Mouse (Mus musculus) stomach, embryonic 15.5 days (tissue): ENCODE results near the gene Slc4a2. TPM values are rescaled to one million over a fixed set of nuclear protein-coding genes. Genes with fewer than 3 reads are reported as not detected.

Experiments used
- ATAC-seq: fragments of 200-750 bp; cut with Nextera tagmentation; 2 replicates; pipeline ENCODE4 v1.8.0; 2017; ENCODE audit warnings: low read depth, moderate number of reproducible peaks, moderate TSS enrichment; ENCODE audit not compliant: insufficient read depth, low FRiP score
- H3K27ac ChIP-seq: fragments of 300-500 bp; sonication (generic); 2 replicates; pipeline ENCODE4 v1.5.1; 2015; ENCODE audit warnings: mild to moderate bottlenecking, inconsistent platforms
- H3K27me3 ChIP-seq: fragments of 300-500 bp; sonication (generic); replicated peaks from 2 replicates; pipeline ENCODE4 v1.6.1; 2015; ENCODE audit warnings: inconsistent platforms
- H3K36me3 ChIP-seq: fragments of 300-500 bp; sonication (generic); 2 replicates; pipeline ENCODE4 v1.6.1; 2015; ENCODE audit warnings: inconsistent platforms
- H3K4me1 ChIP-seq: fragments of 300-500 bp; sonication (generic); 2 replicates; pipeline ENCODE4 v1.6.1; 2015; ENCODE audit warnings: inconsistent platforms
- H3K4me2 ChIP-seq: fragments of 300-500 bp; sonication (generic); 2 replicates; pipeline ENCODE4 v1.6.1; 2015; ENCODE audit warnings: mild to moderate bottlenecking, inconsistent platforms
- H3K4me3 ChIP-seq: fragments of 300-500 bp; sonication (generic); replicated peaks from 2 replicates; pipeline ENCODE4 v1.5.1; 2015; ENCODE audit warnings: inconsistent platforms
- H3K9ac ChIP-seq: fragments of 300-500 bp; sonication (generic); 2 replicates; pipeline ENCODE4 v1.6.1; 2015; ENCODE audit warnings: inconsistent platforms
- H3K9me3 ChIP-seq: fragments of 300-500 bp; sonication (generic); 2 replicates; pipeline ENCODE4 v1.6.1; 2016; ENCODE audit warnings: inconsistent platforms
- WGBS: fragments of 180-500 bp; shearing (Covaris S2); methylation state at CpG from one replicate; pipeline ENCODE4 v1.1.7; 2015; 5-methylcytosine and 5-hydroxymethylcytosine counted together
- polyA plus RNA-seq: library from polyadenylated mRNA; unstranded; fragments of >200 nt; fragmentation: Nextera tagmentation; extraction: Ambion mirVana; gene quantifications from 2 replicates; pipeline ENCODE4 v1.2.1, GENCODE M21; 2015

Gene Slc4a2
- polyA plus RNA-seq, 1 experiment from 2014 or later: 38.8 TPM

GRCm38 (mm10) chr5:24475476-24476241 is 52.0 kb downstream of the Slc4a2 start:
- Histone ChIP-seq H3K9me3 (no peaks in the 10 kb centered on the region), H3K27me3 (no peaks in the 10 kb centered on the region), H3K36me3 (peaks cover 28% of the 10 kb centered on the region), H3K27ac (0 out of 2 replicates have a peak overlapping the region, but pooled peaks have one; percentile 33), H3K4me3 (peak overlapping the region; percentile 47), H3K9ac (0 out of 2 replicates have a peak overlapping the region, but pooled peaks have one; percentile 1), H3K4me1 (peaks cover 31% of the 10 kb centered on the region), H3K4me2 (peak overlapping the region; percentile 61)
- 59% methylated on average over 6 of the region's 6 CpGs for whole genome bisulfite sequencing
- peak; percentile 54 for ATAC-seq

- Histone ChIP-seq H3K27ac (no peak overlapping the region), H3K4me3 (no peak overlapping the region), H3K4me1 (peaks cover 31% of the 10 kb centered on the region), H3K9ac (no peak overlapping the region), H3K4me2 (no peak overlapping the region), H3K9me3 (no peaks in the 10 kb centered on the region), H3K36me3 (peaks cover 43% of the 10 kb centered on the region), H3K27me3 (no peaks in the 10 kb centered on the region)
- WGBS: 89% methylated on average over 9 of the region's 9 CpGs
- ATAC-seq: no peak
These were observed 54.3 kb downstream of the Slc4a2 start for GRCm38 (mm10) chr5:24477909-24478308.

GRCm38 (mm10) chr5:24481647-24482046 is 58.0 kb downstream of the Slc4a2 start:
- no peak overlapping the region for H3K27ac ChIP-seq
- no peak overlapping the region for H3K4me2 ChIP-seq
- no peaks in the 10 kb centered on the region for H3K27me3 ChIP-seq
- 24% methylated on average over 4 of the region's 4 CpGs for WGBS
- peaks cover 58% of the 10 kb centered on the region for H3K36me3 ChIP-seq
- H3K9me3 ChIP-seq: no peaks in the 10 kb centered on the region
- H3K4me3 ChIP-seq: no peak overlapping the region
- no peak overlapping the region for H3K9ac ChIP-seq
- H3K4me1 ChIP-seq: peaks cover 16% of the 10 kb centered on the region; the same call in 1 of the 2 replicates
- ATAC-seq: 0 out of 2 replicates have a peak, but pooled peaks have one; percentile 34

DNA sequence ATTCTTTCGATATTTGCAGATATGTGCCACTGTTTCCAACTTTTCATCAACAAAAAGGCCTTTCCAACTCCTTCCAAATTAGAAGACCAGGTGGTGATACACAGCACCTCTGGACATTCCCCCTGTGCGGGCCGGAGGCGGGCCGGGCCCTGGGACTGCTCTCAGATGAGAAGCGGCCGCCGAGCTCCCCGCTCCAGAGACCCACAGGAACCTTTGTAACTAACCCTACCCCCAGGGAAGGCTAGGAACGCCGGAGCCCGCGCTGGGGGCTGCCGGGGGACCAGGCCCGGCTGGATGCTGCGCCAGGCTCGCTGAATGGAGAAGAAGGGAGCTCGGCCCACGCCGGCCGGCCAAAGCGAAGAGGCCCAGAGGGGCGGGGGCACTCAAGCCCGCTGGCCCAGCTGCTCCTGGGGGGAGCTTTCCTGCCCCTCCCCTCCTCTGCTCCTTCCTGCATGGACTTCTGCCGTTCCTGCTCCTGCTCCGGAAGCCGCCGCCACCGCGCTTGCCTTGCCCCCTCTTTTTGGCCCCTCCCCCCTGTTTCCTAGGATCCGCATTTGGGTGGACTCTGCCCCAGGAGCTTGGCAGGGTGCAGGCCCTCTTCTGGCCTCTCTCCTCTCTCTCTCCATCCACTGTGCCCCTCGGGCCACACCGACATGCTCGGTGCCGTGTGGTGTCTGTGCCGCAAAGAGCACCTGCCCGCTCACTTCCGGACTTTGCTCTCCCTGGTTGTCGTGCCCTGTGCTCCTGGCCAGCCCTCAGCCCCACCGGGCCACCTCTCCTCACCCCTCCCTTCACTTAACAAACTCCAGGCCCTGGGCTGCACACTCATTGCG is 58.8 kb downstream of the Slc4a2 start:
- ATAC-seq: peak; percentile 28; the same call in 1 of the 2 replicates
- WGBS: 54% methylated on average over 41 of the region's 41 CpGs
- Histone ChIP-seq H3K4me2 (peak overlapping the region; percentile 2; the same call in 1 of the 2 replicates), H3K27me3 (no peaks in the 10 kb centered on the region), H3K4me3 (no peak overlapping the region), H3K9me3 (no peaks in the 10 kb centered on the region), H3K27ac (peak overlapping the region; percentile 32; the same call in 1 of the 2 replicates), H3K9ac (no peak overlapping the region), H3K4me1 (peaks cover 16% of the 10 kb centered on the region; the same call in 1 of the 2 replicates), H3K36me3 (peaks cover 61% of the 10 kb centered on the region)

GRCm38 (mm10) chr5:24483326-24483725 is 59.7 kb downstream of the Slc4a2 start:
- Histone ChIP-seq H3K27ac (peak overlapping the region; percentile 32; the same call in 1 of the 2 replicates), H3K27me3 (no peaks in the 10 kb centered on the region), H3K4me2 (peak overlapping the region; percentile 2; the same call in 1 of the 2 replicates), H3K4me1 (peaks cover 16% of the 10 kb centered on the region; the same call in 1 of the 2 replicates), H3K36me3 (peaks cover 62% of the 10 kb centered on the region), H3K9ac (no peak overlapping the region), H3K4me3 (no peak overlapping the region), H3K9me3 (no peaks in the 10 kb centered on the region)
- ATAC-seq: peak; percentile 37; the same call in 1 of the 2 replicates
- 26% methylated on average over 11 of the region's 11 CpGs for WGBS

GRCm38 (mm10) chr5:24484963-24485362 is 61.3 kb downstream of the Slc4a2 start:
- Histone ChIP-seq H3K9ac (no peak overlapping the region), H3K4me3 (no peak overlapping the region), H3K4me2 (no peak overlapping the region), H3K27me3 (no peaks in the 10 kb centered on the region), H3K9me3 (no peaks in the 10 kb centered on the region), H3K36me3 (peaks cover 60% of the 10 kb centered on the region), H3K27ac (no peak overlapping the region), H3K4me1 (peaks cover 16% of the 10 kb centered on the region; the same call in 1 of the 2 replicates)
- 54% methylated on average over 22 of the region's 22 CpGs for WGBS
- no peak for ATAC-seq

- H3K27me3 ChIP-seq: no peaks in the 10 kb centered on the region
- H3K36me3 ChIP-seq: peaks cover 55% of the 10 kb centered on the region
- H3K4me2 ChIP-seq: no peak overlapping the region
- no peak overlapping the region for H3K9ac ChIP-seq
- H3K4me3 ChIP-seq: no peak overlapping the region
- peaks cover 16% of the 10 kb centered on the region; the same call in 1 of the 2 replicates for H3K4me1 ChIP-seq
- under 1% methylated on average over 8 of the region's 8 CpGs for WGBS
- H3K27ac ChIP-seq: no peak overlapping the region
- no peak for ATAC-seq
- no peaks in the 10 kb centered on the region for H3K9me3 ChIP-seq
These were observed 62.5 kb downstream of the Slc4a2 start for GRCm38 (mm10) chr5:24486097-24486496.

DNA sequence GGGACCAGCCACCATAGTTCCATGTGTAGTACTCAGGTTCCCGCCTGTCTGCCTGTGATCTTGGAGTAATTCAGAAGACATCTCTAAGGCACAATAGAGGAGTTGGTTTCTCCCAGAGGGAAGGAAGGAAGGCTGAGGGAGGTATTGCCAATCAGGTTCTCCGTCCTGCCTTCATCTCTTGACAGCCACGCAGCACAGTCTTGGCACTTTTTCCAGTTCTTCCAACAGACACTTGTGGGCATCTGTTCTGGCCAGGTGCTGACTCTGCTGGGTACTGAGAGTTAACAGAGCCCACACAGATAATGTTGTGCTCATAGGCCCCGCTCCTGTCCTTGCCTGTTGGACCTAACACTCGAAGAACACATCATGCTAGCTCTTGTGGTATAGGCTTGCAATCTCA is 63.1 kb downstream of the Slc4a2 start:
- no peak overlapping the region for H3K9ac ChIP-seq
- H3K4me3 ChIP-seq: no peak overlapping the region
- no peak for ATAC-seq
- H3K4me1 ChIP-seq: peaks cover 14% of the 10 kb centered on the region; the same call in 1 of the 2 replicates
- H3K27me3 ChIP-seq: no peaks in the 10 kb centered on the region
- H3K4me2 ChIP-seq: no peak overlapping the region
- peaks cover 55% of the 10 kb centered on the region for H3K36me3 ChIP-seq
- H3K9me3 ChIP-seq: no peaks in the 10 kb centered on the region
- WGBS: 95% methylated on average over 5 of the region's 5 CpGs
- H3K27ac ChIP-seq: no peak overlapping the region

GRCm38 (mm10) chr5:24490413-24490920 is 66.8 kb downstream of the Slc4a2 start:
- H3K4me1 ChIP-seq: 0 out of 2 replicates have a peak, but pooled peaks cover 2% of the 10 kb centered on the region
- no peaks in the 10 kb centered on the region for H3K27me3 ChIP-seq
- 74% methylated on average over 14 of the region's 14 CpGs for WGBS
- ATAC-seq: no peak
- no peak overlapping the region for H3K4me2 ChIP-seq
- peaks cover 57% of the 10 kb centered on the region for H3K36me3 ChIP-seq
- H3K4me3 ChIP-seq: no peak overlapping the region
- H3K9ac ChIP-seq: no peak overlapping the region
- no peak overlapping the region for H3K27ac ChIP-seq
- H3K9me3 ChIP-seq: no peaks in the 10 kb centered on the region
